Mouse (Mus musculus): ENCODE results near the gene Sirpb1b. TPM values are rescaled to one million over a fixed set of nuclear protein-coding genes. Genes with fewer than 3 reads are reported as not detected.

The Sirpb1b gene
- not detected in 2 replicates for polyA plus RNA-seq (2012; rRNA removed; ENCODE audit: low replicate concordance)

DNA sequence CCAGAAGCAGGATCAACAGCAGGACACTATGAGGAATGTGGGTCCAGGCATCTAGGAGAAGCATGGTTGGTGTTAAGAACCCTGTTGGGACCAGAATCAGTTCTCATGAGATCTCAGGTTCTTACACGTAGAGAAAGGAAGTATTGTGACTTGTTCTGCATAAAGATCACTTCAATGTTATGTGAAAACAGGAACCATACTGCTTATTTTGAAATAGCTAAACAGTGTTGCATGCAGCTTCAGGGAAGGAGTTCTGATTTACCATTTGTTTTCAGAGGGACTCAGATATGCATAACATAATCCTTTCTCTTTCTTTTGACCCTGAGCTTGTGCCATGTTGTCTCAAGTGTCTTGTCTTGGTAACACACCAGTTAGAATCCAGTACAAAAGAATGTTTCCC is at the start of gene Sirpb1b:
Gene Sirpb1b (minus strand): TSS at position 179 of the 400 bp plus-strand sequence.

Other genes starting within 250 kb of the Sirpb1b start
- not detected in 2 replicates for gene Gm9733, start 242.8 kb downstream of the Sirpb1b start, polyA plus RNA-seq (2012; rRNA removed; ENCODE audit: low replicate concordance)
- gene Sirpb1a, start 148.5 kb downstream of the Sirpb1b start, polyA plus RNA-seq (2012; rRNA removed; ENCODE audit: low replicate concordance): 0.13 TPM in 1 of 2 replicates, not detected in the other

Data from duodenum, adult 2 months (tissue).